Mouse (Mus musculus): ENCODE results near the gene Ppp1r12b. TPM values are rescaled to one million over a fixed set of nuclear protein-coding genes. Genes with fewer than 3 reads are reported as not detected.

Ppp1r12b gene
- polyA plus RNA-seq, 1 experiment: 16.0 TPM

DNA sequence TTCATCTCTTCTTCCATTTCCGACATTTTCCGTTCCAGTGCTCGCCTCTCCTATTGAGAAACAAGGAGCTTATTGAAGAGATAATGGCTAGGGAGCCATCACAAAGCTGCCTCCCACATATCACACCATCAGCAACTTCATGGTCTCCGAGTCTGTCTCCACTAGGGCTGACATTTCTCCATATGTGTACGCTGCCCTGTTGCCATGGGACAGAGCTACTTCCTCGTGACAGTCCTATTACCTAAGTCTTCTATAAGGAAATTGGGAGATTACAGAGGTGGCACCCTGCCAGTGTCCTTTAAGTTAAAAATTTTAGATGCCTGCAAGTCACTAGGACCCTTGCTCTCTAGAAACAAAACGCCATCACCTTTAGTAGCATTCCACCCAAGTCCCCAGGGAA lies 183.7 kb downstream of the Ppp1r12b start:
- Histone ChIP-seq H3K27ac (ENCODE audit: control insufficient read depth, insufficient read depth, low read length) (no peak overlapping the region), H3K4me1 (replicated peaks; ENCODE audit: control insufficient read depth, insufficient read depth, low read length) (no peaks in the 10 kb centered on the region), H3K4me3 (ENCODE audit: control insufficient read depth, insufficient read depth, low read length) (no peak overlapping the region), H3K36me3 (ENCODE audit: control insufficient read depth, insufficient read depth, low read length) (peaks cover 14% of the 10 kb centered on the region), H3K27me3 (ENCODE audit: control insufficient read depth, insufficient read depth, low read length) (no peaks in the 10 kb centered on the region)
- 97% methylated on average over 7 of the region's 7 CpGs for WGBS
- no peak for TF ChIP-seq POLR2A (IDR thresholded peaks at IDR 0.05; ENCODE audit: control insufficient read depth, extremely low read depth, insufficient read depth, low read length, poor library complexity)
- no peak for DNase-seq

DNA sequence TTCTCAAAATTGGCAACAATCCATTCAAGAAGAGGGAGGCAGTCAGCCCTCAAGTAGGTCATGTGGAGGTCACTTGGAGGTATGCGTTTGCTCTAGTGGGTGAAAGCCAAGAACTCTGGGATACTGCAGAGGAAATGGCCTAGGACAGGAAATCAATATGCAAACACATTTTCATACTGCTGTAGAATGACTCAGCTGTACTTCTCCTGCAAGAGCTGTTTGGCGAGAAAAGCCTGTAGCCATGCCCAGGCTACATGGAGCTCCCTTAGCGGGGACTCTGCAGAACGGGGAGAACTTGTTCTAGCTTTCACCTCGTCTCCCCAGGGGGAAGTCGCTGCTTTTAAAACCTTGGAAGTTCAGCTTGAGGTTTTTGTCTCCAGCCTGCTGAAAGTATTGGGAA lies 184.4 kb downstream of the Ppp1r12b start:
- H3K27ac ChIP-seq (ENCODE audit: control insufficient read depth, insufficient read depth, low read length): no peak overlapping the region
- no peaks in the 10 kb centered on the region for H3K4me1 ChIP-seq (replicated peaks; ENCODE audit: control insufficient read depth, insufficient read depth, low read length)
- TF ChIP-seq CTCF (IDR thresholded peaks at IDR 0.05; ENCODE audit: borderline replicate concordance, control insufficient read depth, extremely low read depth, insufficient read depth, low read length, poor library complexity): no peak
- TF ChIP-seq POLR2A (IDR thresholded peaks at IDR 0.05; ENCODE audit: control insufficient read depth, extremely low read depth, insufficient read depth, low read length, poor library complexity): no peak
- H3K4me3 ChIP-seq (ENCODE audit: control insufficient read depth, insufficient read depth, low read length): no peak overlapping the region
- no peaks in the 10 kb centered on the region for H3K27me3 ChIP-seq (ENCODE audit: control insufficient read depth, insufficient read depth, low read length)
- 53% methylated on average over 6 of the region's 6 CpGs for WGBS
- H3K36me3 ChIP-seq (ENCODE audit: control insufficient read depth, insufficient read depth, low read length): peaks cover 14% of the 10 kb centered on the region
- DNase-seq: no peak

DNA sequence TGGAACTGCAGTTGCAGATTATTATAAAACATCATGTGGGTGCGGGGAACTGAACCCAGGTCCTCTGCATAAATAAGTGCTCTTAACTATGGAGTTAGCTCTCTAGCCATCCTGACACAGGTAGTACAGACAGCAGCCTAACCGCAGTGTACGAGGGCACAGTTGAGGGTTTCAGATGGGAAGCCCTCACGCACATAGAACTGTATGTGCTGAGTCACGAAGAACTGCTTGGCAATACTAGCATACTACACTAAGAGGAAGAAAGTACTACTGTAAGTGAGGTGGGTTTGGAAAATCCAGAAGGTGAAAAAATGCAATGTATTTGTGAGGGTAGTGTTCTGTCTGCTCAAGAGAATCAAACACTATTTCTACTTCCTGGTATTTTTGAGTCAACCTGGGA lies 185.4 kb downstream of the Ppp1r12b start:
- DNase-seq: no peak
- no peak overlapping the region for H3K4me3 ChIP-seq (ENCODE audit: control insufficient read depth, insufficient read depth, low read length)
- no peak for TF ChIP-seq POLR2A (IDR thresholded peaks at IDR 0.05; ENCODE audit: control insufficient read depth, extremely low read depth, insufficient read depth, low read length, poor library complexity)
- no peak for TF ChIP-seq CTCF (IDR thresholded peaks at IDR 0.05; ENCODE audit: borderline replicate concordance, control insufficient read depth, extremely low read depth, insufficient read depth, low read length, poor library complexity)
- H3K36me3 ChIP-seq (ENCODE audit: control insufficient read depth, insufficient read depth, low read length): peaks cover 8% of the 10 kb centered on the region; the same call in 1 of the 2 replicates
- 61% methylated on average over 5 of the region's 5 CpGs for WGBS
- H3K27me3 ChIP-seq (ENCODE audit: control insufficient read depth, insufficient read depth, low read length): no peaks in the 10 kb centered on the region
- H3K27ac ChIP-seq (ENCODE audit: control insufficient read depth, insufficient read depth, low read length): no peak overlapping the region
- H3K4me1 ChIP-seq (replicated peaks; ENCODE audit: control insufficient read depth, insufficient read depth, low read length): no peaks in the 10 kb centered on the region

DNA sequence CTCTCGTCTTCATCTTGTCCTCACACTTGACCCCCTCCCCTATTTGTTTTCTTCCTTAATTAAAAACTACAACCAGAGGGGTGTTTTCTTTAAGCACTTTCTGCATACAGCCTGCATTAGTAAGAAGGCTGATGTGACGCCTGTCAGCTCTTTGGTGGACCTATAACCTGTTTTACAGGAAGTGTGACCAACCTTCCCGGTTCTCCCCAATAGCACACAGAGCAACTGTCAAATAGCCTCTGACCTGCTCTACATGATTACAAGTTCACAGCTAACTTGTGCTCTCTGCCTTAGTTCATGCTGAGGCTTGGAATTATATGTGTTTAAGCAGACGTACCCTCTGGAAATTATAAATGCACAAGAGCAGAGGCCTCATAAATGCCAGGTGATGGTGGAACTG lies 189.3 kb downstream of the Ppp1r12b start:
- Histone ChIP-seq H3K27ac (ENCODE audit: control insufficient read depth, insufficient read depth, low read length) (no peak overlapping the region), H3K27me3 (ENCODE audit: control insufficient read depth, insufficient read depth, low read length) (no peaks in the 10 kb centered on the region), H3K36me3 (ENCODE audit: control insufficient read depth, insufficient read depth, low read length) (no peaks in the 10 kb centered on the region), H3K4me1 (replicated peaks; ENCODE audit: control insufficient read depth, insufficient read depth, low read length) (no peaks in the 10 kb centered on the region), H3K4me3 (ENCODE audit: control insufficient read depth, insufficient read depth, low read length) (no peak overlapping the region)
- no peak for TF ChIP-seq CTCF (IDR thresholded peaks at IDR 0.05; ENCODE audit: borderline replicate concordance, control insufficient read depth, extremely low read depth, insufficient read depth, low read length, poor library complexity)
- no peak for TF ChIP-seq POLR2A (IDR thresholded peaks at IDR 0.05; ENCODE audit: control insufficient read depth, extremely low read depth, insufficient read depth, low read length, poor library complexity)
- WGBS: 92% methylated on average over 4 of the region's 4 CpGs
- no peak for DNase-seq

DNA sequence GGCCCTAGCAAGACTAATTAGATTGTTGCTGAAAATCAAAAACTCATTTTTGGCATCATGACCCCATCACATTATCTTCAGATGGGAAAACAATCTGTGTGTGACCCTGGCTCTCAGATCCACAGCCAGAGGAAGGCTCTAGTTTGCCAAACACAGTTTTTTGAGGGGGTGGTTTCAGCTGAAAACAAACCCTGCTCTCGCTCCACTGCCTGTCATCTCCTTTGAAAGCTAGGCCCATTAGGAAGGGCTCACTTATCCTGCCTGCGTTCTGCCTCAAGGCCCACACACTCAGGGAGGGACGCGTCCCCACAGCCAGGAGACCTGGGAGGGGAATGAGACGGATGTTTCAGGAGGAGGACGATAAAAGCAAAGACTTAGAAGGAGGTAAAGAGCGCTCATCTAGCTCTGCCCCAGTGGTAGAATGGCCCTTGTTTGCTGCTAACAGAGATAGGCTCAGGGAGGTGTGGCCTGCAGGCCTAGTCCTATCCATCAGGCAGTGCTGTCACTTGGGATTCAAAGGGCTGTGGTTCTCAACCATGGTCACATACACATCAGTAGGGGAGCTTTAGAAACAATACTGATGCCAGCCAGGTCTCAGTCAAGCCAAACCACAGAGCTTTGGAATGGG lies 190.8 kb downstream of the Ppp1r12b start:
- WGBS: 93% methylated on average over 7 of the region's 7 CpGs
- Histone ChIP-seq H3K36me3 (ENCODE audit: control insufficient read depth, insufficient read depth, low read length) (no peaks in the 10 kb centered on the region), H3K27me3 (ENCODE audit: control insufficient read depth, insufficient read depth, low read length) (no peaks in the 10 kb centered on the region), H3K27ac (ENCODE audit: control insufficient read depth, insufficient read depth, low read length) (no peak overlapping the region), H3K4me1 (replicated peaks; ENCODE audit: control insufficient read depth, insufficient read depth, low read length) (no peaks in the 10 kb centered on the region), H3K4me3 (ENCODE audit: control insufficient read depth, insufficient read depth, low read length) (no peak overlapping the region)
- DNase-seq: no peak
- no peak for TF ChIP-seq POLR2A (IDR thresholded peaks at IDR 0.05; ENCODE audit: control insufficient read depth, extremely low read depth, insufficient read depth, low read length, poor library complexity)
- TF ChIP-seq CTCF (IDR thresholded peaks at IDR 0.05; ENCODE audit: borderline replicate concordance, control insufficient read depth, extremely low read depth, insufficient read depth, low read length, poor library complexity): no peak

DNA sequence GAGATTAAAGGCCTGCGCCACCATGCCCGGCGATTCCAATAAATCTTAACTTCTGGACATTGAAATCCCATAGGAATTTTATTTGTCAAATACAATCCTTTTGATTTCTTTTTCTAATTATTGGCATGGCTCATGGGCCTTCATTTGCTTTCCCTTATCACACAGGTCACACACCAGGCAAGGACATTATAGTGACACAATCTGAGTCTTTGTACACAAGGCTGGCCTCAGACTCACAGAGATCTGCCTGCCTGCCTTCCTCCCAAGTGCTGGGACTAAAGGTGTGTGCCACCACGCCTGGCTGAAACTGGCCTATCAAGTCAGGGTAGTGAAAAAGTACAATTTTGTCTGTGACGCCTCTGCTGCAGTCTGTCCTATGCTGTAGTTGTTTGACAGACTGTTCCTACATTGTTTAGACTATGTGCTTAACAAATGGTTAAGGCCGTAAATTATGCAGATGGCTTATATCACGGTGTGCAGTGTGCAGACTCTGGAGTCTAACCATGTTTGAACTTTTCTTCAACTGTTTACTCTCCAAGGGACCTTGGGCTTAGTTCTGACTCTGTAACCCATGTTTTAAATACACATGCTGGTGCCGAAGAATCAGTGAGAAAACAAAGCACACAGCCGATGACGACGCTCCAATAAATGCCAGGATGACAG lies 191.8 kb downstream of the Ppp1r12b start:
- TF ChIP-seq CTCF (IDR thresholded peaks at IDR 0.05; ENCODE audit: borderline replicate concordance, control insufficient read depth, extremely low read depth, insufficient read depth, low read length, poor library complexity) (no peak), POLR2A (IDR thresholded peaks at IDR 0.05; ENCODE audit: control insufficient read depth, extremely low read depth, insufficient read depth, low read length, poor library complexity) (no peak)
- Histone ChIP-seq H3K27me3 (ENCODE audit: control insufficient read depth, insufficient read depth, low read length) (no peaks in the 10 kb centered on the region), H3K36me3 (ENCODE audit: control insufficient read depth, insufficient read depth, low read length) (no peaks in the 10 kb centered on the region; the same call in 1 of the 2 replicates), H3K4me3 (ENCODE audit: control insufficient read depth, insufficient read depth, low read length) (no peak overlapping the region), H3K27ac (ENCODE audit: control insufficient read depth, insufficient read depth, low read length) (no peak overlapping the region), H3K4me1 (replicated peaks; ENCODE audit: control insufficient read depth, insufficient read depth, low read length) (no peaks in the 10 kb centered on the region)
- WGBS: 95% methylated on average over 11 of the region's 11 CpGs
- DNase-seq: no peak
